Mouse (Mus musculus) adipocyte (in vitro differentiated cells): ENCODE data around the gene Lasp1.

Experiments
- DNase-seq: peaks from one replicate; pipeline ENCODE4 v3.0.0-alpha.2; 2016; ENCODE audit warnings: low spot score

The Lasp1 gene

DNA sequence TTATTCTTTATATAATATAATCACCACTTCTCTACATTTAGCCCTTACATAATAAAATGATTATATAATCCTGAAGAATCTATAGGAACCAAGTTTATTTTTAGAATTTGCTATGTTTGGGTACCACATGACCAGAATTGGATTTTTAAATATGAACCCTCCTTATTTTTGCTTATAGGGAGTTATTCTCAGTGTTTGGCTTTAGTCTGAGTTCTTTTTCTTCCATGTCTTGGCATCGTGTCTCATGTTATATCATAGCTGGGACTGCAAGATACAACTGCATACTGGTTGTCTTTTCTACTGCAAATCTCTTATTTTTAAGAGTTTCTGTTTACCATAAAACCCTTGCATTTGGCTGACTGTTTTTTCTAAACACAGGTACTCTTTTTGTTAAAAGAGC, 75.6 kb downstream of the Lasp1 start:
- DNase-seq, result no peak

- DNase-seq, result no peak
These were observed 78.5 kb downstream of the Lasp1 start for GRCm38 (mm10) chr11:97877341-97877740.

DNA sequence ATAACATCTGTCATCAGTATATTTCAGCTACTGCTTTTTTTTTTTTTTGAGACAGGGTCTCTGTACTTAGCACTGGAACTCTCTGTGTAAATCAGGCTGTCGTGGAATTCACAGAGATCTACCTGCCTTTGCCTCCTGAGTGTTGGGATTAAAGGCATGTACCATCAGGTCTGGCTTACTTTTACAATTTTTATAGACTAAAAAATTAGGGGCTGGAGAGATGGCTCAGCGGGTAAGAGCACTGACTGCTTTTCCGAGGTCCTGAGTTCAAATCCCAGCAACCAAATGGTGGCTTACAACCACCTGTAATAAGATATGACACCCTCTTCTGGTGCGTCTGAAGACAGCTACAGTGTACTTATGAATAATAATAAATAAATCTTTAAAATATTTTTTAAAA, 81.6 kb downstream of the Lasp1 start:
- no peak for DNase-seq

DNA sequence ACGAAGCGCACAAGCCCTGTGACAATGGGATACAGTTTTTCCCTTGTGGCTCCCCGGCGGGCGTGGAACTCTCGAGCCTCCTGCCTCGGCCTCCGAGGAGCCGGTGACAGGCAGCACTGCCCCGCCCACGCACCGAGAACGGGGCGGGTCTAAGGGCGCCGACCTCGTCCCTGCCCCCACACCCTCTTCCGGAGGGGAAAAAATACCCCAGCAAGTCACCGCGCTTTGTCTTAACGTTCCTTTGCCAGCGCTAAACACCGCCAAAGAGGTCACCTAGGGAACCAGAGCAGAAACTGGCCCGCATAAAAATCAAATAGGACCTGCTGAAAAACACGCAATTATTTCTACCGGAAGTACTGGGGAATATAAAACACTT, 84.7 kb downstream of the Lasp1 start:
- no peak for DNase-seq

GRCm38 (mm10) chr11:97883918-97884600, 85.3 kb downstream of the Lasp1 start, which contains the start of gene Fbxo47:
TSS of gene Fbxo47 (minus strand) at chr11:97884154.
- DNase-seq, result peak; percentile 98

DNA sequence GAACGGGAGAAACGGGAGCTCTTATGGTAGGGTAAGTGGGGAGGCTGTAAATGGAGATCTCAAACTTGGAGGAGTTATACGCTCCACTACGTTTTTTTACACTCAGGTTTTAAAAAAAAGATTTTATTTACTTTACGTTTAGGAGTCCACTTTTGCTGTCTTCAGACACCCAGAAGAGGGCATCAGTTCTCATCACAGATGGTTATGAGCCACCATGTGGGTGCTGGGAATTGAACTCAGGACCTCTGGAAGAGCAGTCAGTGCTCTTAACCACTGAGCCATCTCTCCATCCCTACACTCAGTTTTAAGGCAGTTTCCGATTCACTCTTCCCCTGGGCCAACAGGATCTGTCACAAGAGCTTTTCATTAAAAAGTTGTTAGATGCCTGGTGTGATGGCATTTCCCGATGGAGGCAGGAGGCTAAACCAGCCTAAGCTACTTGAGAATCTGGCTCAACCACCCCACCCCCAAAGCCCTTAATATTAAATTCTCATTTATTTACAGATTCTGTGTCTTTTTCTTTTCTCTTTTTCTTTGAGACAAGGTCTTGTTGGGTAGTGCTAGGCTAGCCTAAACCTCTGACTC, 85.9 kb downstream of the Lasp1 start:
- DNase-seq, result no peak

DNA sequence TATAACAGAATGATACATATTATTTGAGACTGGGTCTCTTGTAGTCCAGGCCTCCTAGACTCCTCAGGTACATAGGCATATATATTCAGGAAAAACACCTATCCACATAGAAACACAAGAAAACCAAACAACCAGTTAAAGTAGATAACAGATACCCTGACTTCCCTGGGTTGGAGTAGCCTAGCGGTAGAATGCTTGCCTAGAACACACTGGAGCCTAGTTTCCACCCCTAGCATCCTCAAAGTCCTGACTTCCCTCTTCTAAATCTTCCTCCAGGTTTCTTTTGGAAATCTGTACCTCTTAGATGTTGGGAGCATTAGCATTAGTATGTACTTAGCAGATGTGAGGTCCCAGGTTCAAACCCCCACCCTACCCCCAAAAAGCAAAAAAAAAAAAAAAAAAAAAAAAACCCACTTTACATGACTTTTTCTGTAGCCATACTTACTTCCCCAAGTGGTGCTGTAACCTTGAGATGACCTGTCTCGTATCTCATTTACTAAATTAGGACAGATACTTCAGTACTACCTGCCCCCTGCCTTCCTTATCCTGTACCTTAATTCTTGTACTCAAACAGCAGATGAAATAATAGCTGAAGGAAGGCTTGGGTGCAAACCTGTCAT, 86.6 kb downstream of the Lasp1 start:
- no peak for DNase-seq
